Mouse (Mus musculus) MN1 (cell line): ENCODE results near the gene Pex10.
"Not testable (repeated sequence)": the region's sequence is repeated elsewhere in the genome, so short reads cannot be mapped to it uniquely, and the experiment has no call there.

ENCODE experiments used
- DNase-seq: peaks from one replicate; pipeline ENCODE4 v3.0.0-alpha.2; 2016; ENCODE audit warnings: low spot score

The Pex10 gene

GRCm38 (mm10) chr4:155064474-155064873 lies 2.3 kb upstream of the Pex10 start:
- DNase-seq = no peak

DNA sequence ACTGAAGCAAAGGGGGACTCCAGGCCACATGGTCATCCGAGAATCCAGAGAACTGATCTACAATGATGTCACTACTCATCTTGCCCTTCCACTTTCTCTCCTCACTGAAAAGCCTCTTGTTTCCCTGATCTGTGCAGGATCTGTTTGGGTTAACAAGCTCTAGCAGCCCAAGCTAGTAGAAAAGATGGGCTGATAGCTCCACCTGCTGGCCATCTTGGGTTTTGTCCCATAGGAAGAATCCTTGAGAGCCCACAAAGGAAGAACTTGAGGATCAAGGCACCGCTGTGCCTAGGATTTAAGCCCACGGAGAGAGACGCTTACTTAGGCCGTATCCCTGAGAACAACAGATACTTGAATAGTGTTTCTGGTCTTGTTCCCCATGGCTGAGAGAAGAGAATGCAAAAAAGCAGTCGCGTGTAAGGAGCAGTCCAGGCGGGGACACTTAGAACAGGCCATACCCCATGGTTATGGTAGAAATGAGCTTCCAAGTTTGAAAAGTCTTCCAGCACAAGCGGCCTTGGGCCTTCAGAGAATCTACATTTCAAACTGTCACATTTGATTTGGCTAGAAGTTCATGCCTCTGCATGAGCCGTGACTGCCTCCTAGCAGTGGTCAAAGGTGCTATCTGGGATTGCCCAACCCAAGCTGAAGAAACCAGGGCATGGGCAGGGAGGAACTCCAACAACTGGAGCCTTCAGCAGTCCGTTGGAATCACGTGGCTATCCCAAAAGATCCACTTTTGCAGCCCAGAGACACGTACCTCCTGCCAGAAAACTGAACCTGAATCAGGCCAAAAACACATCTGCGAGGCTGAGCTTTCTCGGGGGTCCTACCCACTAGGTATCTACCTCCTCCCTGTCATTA lies 614 bp upstream of the Pex10 start:
- peak; percentile 95 for DNase-seq

DNA sequence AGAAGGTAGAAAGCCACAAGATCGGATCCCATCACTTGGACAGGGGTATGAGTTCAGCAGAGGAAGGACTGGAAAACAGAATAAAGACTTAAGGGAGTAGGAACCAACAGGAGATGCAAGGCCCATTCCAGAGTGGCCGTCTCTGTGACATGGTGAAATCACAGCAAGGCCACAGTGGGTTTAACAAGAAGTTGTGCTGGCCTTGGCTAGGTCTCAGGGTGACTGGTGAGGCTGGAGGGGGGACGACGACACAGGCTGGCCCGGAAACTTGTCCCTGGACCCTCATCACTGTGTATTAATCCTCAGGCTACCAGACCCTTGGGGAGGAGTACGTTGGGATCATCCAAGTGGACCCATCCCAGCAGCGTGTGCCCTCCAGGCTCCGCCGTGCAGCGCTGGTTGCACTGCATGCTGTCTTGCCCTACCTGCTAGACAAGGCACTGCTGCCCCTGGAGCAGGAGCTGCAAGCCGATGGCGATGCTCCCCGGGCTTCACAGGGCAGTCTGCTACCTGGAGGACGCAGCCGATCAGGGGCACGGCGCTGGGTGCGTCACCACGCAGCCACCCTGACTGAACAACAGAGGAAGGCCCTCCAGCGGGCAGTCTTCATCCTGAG lies 1.6 kb downstream of the Pex10 start:
- no peak for DNase-seq

DNA sequence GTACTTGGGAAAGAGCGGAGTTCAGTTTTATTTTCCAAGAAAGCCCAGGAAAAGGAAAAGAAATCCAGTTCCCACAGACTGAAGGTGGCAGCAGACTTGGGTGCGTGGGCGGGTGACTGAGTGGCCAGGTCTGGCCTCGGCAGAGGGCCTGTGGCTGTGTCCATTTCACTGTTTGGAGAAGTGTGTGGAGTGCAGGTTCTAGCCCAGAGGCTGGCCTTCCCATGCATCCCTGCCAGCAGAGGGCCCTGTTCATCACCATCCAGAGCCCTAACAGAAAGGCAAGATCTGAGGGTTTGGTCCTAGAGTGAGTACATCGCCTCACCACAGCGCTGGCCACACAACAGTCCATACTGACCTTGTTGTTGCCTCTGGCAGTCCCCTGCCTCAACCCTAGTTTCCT lies 2.4 kb downstream of the Pex10 start:
- DNase-seq = peak; percentile 49

DNA sequence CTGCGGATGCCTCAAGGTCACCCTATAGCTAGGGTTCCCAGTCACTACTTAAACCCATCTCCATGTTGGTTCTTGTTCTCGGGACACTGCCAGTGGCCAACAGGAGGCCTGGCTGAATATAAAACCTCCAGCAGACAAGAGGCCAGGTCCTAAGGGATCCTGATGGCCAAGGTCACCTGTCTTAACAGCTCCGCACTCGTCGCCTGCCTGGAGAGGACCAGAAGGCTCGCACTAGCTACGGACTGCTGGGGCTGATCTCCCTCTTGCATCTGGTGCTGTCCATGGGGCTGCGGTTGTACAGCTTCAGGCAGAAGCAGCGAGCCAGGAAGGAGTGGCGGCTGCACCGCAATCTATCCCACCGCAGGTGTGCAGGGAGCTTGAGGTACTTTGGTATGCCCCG lies 3.4 kb downstream of the Pex10 start:
- no peak for DNase-seq

DNA sequence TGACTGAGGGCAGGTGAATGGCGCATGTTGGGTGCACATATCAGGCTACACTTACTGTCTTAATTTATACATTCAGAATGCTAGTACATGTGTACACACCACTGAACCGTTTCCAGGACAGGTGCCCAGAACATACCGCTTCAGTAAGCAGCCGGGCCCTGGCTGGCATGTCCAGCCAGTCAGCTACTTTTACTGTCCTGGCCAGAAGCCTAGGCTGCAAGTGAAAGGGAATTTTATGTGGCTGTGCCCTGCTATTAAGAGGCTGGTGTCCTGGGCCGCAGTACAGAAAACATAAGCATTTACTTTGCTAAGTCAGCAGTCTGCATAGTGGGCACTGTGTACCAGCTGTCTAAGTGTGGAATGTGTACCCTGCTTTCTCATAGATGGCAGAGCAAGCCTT lies 4.1 kb downstream of the Pex10 start:
- no peak for DNase-seq

GRCm38 (mm10) chr4:155074418-155074817 lies 7.6 kb downstream of the Pex10 start:
- DNase-seq = no peak

GRCm38 (mm10) chr4:155075137-155075536 lies 8.3 kb downstream of the Pex10 start:
- no peak for DNase-seq

DNA sequence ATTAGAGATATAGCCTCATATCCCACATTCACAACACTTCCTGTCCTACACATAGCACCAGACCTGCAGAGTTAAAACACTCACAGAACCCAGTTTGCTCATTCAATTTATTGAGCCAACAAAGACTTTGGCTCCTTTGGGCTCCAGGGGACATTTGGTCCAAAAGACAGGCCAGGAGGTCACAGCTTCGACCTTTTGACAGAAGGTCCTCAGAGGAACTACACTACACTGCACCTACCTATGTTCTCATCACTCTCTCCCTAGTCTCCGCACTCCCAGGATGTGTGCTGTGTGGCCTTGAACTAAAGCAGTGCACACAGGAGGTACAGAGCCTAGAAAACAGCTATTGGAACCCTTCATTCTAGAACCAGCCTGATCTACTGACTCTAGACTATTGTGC lies 9.0 kb downstream of the Pex10 start:
- DNase-seq = no peak

DNA sequence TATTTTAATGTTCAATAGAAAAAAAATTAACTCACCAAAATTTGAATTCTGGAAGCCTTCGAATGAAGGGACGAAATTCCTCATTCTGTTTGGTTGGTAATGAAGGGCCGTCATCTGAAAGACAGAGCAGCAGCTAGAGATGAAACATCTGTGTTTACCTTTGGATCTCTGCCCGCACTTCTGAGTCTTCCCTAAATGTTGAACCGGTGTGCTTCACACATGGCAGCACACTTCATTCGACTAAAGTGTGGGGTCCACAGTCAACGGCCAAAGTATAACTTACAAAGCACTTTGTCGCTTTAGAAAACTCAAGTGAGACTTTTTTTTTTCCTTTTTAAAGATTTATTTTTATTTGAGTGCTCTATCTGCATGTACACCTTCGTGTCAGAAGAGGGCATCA lies 9.9 kb downstream of the Pex10 start:
- DNase-seq = no peak

- not testable (repeated sequence) for DNase-seq
Observed at GRCm38 (mm10) chr4:155078808-155079207, 12.0 kb downstream of the Pex10 start.

- DNase-seq = no peak
Observed at GRCm38 (mm10) chr4:155079666-155080065, 12.8 kb downstream of the Pex10 start.

DNA sequence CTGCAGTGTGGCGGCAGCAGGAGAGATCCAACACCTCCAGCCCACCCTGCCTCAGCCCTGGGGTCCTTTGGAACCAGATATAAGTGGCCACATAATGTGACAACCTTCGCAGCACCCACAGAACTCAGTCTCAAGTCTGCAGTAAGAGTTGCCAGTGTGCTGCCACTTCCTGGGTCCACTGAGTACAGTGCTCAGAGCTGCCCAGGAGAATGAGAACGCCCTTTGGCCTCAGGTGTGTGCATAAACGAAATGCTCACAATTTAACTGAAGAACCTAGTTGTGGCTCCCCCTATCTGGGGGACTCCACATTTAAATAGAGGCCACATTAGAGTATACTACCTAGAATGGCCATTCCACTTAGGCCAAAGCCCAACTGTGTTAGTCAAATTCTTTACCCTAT lies 16.7 kb downstream of the Pex10 start:
- DNase-seq = no peak

DNA sequence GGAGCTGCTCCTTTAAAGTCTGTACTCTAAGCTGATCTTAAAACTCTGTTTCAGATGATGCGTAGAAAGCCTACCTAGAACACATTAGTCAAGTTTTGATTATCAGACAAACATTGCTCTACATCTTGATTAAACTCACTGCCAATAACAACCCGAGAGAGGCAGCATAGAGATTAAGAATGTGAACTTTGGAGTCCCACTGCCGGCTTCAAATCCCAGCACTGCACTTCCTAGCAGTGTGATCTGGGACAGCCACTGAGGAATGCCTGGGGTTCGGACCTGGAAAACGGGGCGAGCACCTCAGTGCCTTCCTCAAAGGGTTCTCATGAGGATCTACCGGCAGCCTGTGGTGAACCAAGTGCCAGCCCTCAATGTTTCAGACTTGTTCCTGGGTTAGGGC lies 17.5 kb downstream of the Pex10 start:
- DNase-seq = no peak

GRCm38 (mm10) chr4:155085206-155086107 lies 18.6 kb downstream of the Pex10 start:
- DNase-seq = no peak

GRCm38 (mm10) chr4:155086108-155087024 lies 19.6 kb downstream of the Pex10 start, which contains the start of the genes Rer1 and Morn1:
Rer1 (minus strand) TSS chr4:155086382.
Morn1 (plus strand) TSS chr4:155086577.
- peak; percentile 100 for DNase-seq

- no peak for DNase-seq
Observed at GRCm38 (mm10) chr4:155089241-155089640, 22.4 kb downstream of the Pex10 start.

- no peak for DNase-seq
Observed at GRCm38 (mm10) chr4:155090147-155090546, 23.3 kb downstream of the Pex10 start.

DNA sequence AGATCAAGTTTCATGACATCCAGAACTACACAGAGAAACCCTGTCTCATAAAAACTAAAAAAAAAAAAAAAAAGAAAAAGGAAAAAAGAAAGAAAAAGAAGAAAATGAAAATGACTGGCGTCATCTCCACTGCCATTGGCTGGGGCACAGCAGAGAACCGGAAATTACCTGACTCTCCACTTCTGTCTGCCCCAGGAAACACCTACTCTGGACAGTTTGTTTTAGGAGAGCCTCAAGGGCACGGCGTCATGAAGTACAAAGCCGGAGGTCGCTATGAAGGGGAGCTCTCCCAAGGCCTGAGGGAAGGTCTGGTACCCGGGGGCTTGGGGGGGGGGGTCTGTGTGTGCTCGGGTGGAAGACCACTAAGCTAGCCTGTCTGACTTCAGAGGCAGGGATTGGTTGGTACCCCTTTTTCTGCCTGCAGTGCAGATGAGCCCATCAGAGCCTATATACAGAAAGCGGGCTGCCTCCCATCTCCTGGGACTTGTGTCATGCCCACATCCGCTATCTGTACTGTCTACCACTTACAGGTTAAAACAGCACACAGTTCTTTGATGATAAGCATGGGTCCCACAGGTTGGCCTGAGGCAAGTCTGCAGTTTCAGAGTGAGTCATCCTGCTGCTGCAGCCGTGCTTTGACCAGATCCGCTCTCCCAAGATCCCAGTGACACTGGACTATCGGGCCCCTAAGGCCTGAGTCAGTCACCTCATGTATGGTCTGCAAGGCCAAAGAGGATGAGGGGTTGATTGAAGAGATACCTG lies 24.1 kb downstream of the Pex10 start:
- no peak for DNase-seq

DNA sequence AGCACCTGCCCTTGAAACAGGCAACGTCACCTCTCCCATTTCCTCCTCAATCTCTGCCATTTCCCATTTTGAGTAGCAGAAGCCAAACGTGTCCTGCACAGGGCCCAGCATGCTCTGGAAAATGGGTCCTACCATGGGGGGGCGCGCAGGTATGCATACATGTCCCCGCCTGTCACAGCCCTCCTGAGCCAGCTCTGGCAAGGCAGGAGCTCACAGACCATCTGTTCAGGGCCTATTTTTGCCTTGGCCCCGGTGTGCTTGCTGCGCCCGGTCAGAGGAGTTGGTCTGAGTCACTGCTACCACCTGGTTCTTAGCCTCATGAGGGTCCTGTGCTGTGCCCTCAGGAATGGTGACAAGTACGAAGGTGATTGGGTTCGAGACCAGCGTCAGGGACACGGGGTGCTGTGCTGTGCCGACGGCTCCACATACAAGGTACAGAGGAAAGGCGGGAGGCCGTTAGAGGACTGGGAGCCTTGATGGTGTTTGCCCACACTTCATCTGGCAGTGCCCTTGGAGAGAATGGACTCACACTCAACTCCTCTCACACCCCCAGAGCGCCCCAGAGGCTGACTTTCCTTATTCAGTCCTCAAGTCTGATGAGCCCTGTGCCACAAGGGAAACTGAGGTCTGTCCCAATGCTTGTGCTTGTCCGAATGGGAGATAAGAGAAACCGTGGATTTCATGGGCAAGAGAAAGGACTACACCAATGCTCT lies 26.1 kb downstream of the Pex10 start:
- DNase-seq = no peak
